Mouse (Mus musculus) kidney, postnatal 36 days (tissue): Measurements from ENCODE around the gene Ccdc58.
"Not testable (repeated sequence)": the region's sequence is repeated elsewhere in the genome, so short reads cannot be mapped to it uniquely, and the experiment has no call there.

Experiments used
- DNase-seq, 2 experiments: peaks; one replicate each; pipeline ENCODE4 v3.0.0; 2021 to 2022; ENCODE audit warnings: mixed read lengths in 2 of 2

The Ccdc58 gene

GRCm38 (mm10) chr16:36071450-36072379 is at the start of gene Ccdc58, which contains the start of gene Fam162a:
Gene Ccdc58 (plus strand): TSS chr16:36071685.
Gene Fam162a (minus strand): TSS chr16:36071594.
- DNase-seq, result peak; percentile 93 to 96

- DNase-seq, result not testable (repeated sequence)
Measured at GRCm38 (mm10) chr16:36028120-36028519, 43.4 kb upstream of the Ccdc58 start.

- peak; percentile 93 to 98 for DNase-seq
Measured at GRCm38 (mm10) chr16:36040640-36041624, 30.6 kb upstream of the Ccdc58 start, which contains the start of gene Wdr5b. Gene Wdr5b (plus strand): TSS chr16:36041190.

- DNase-seq, result no peak
Measured at GRCm38 (mm10) chr16:36041625-36042020, 29.9 kb upstream of the Ccdc58 start.

GRCm38 (mm10) chr16:36043073-36043472 is 28.4 kb upstream of the Ccdc58 start:
- no peak for DNase-seq

GRCm38 (mm10) chr16:36043964-36044363 is 27.5 kb upstream of the Ccdc58 start:
- DNase-seq, result no peak

- no peak for DNase-seq
Measured at GRCm38 (mm10) chr16:36047538-36047937, 23.9 kb upstream of the Ccdc58 start.

- no peak for DNase-seq
Measured at GRCm38 (mm10) chr16:36051491-36051890, 20.0 kb upstream of the Ccdc58 start.

GRCm38 (mm10) chr16:36053524-36054275 is 17.8 kb upstream of the Ccdc58 start:
- DNase-seq, result no peak

- no peak for DNase-seq
Measured at GRCm38 (mm10) chr16:36054920-36055319, 16.6 kb upstream of the Ccdc58 start.

GRCm38 (mm10) chr16:36056416-36056815 is 15.1 kb upstream of the Ccdc58 start:
- DNase-seq, result no peak

- peak; percentile 23 to 29 for DNase-seq
Measured at GRCm38 (mm10) chr16:36057933-36058475, 13.5 kb upstream of the Ccdc58 start.

- DNase-seq, result not testable (repeated sequence)
Measured at GRCm38 (mm10) chr16:36062534-36062933, 9.0 kb upstream of the Ccdc58 start.

- DNase-seq, result no peak
Measured at GRCm38 (mm10) chr16:36063315-36063714, 8.2 kb upstream of the Ccdc58 start.

GRCm38 (mm10) chr16:36064904-36065303 is 6.6 kb upstream of the Ccdc58 start:
- no peak for DNase-seq

- DNase-seq, result no peak
Measured at GRCm38 (mm10) chr16:36067694-36068093, 3.8 kb upstream of the Ccdc58 start.

- DNase-seq, result no peak
Measured at GRCm38 (mm10) chr16:36068356-36068755, 3.1 kb upstream of the Ccdc58 start.

GRCm38 (mm10) chr16:36069819-36070575 is 1.5 kb upstream of the Ccdc58 start:
- no peak for DNase-seq

- no peak for DNase-seq
Measured at GRCm38 (mm10) chr16:36071071-36071449, 425 bp upstream of the Ccdc58 start.

- DNase-seq, result no peak
Measured at GRCm38 (mm10) chr16:36072410-36073011, 1.0 kb downstream of the Ccdc58 start.

- DNase-seq, result no peak
Measured at GRCm38 (mm10) chr16:36074772-36075171, 3.3 kb downstream of the Ccdc58 start.
